Mouse (Mus musculus): ENCODE data around the gene Slc22a14. TPM values are rescaled to one million over a fixed set of nuclear protein-coding genes. Genes with fewer than 3 reads are reported as not detected.
A peak's percentile ranks its signal among the peaks of the same experiment; 100 is the strongest.

The Slc22a14 gene
- polyA plus RNA-seq, 1 experiment from 2014 or later, result not detected

GRCm38 (mm10) chr9:119247996-119248395, 117.4 kb downstream of the Slc22a14 start:
- H3K9me3 ChIP-seq (ENCODE audit: low read length), result no peaks in the 10 kb centered on the region
- no peak overlapping the region for H3K9ac ChIP-seq (replicated peaks; ENCODE audit: low read depth)
- no peaks in the 10 kb centered on the region for H3K4me1 ChIP-seq (ENCODE audit: insufficient read depth, low read depth, low read length)
- H3K4me2 ChIP-seq (replicated peaks; ENCODE audit: low read depth, low read length), result no peak overlapping the region
- no peak for TF ChIP-seq EP300 (IDR thresholded peaks at IDR 0.05)
- DNase-seq (ENCODE audit: low spot score), result peak; percentile 31
- no peak overlapping the region for H3K4me3 ChIP-seq (ENCODE audit: low read depth, low read length)
- no peak overlapping the region for H3K27ac ChIP-seq (ENCODE audit: low read length)
- no peaks in the 10 kb centered on the region for H3K27me3 ChIP-seq (replicated peaks; ENCODE audit: insufficient read depth, low read length)
- WGBS, result 68% methylated on average over 5 of the region's 5 CpGs
- no peak for ATAC-seq
- peaks cover 5% of the 10 kb centered on the region for H3K36me3 ChIP-seq (ENCODE audit: insufficient read depth, low read length)

GRCm38 (mm10) chr9:119246826-119247225, 118.5 kb downstream of the Slc22a14 start:
- no peaks in the 10 kb centered on the region for H3K4me1 ChIP-seq (ENCODE audit: insufficient read depth, low read depth, low read length)
- no peak overlapping the region for H3K9ac ChIP-seq (replicated peaks; ENCODE audit: low read depth)
- no peaks in the 10 kb centered on the region for H3K27me3 ChIP-seq (replicated peaks; ENCODE audit: insufficient read depth, low read length)
- DNase-seq (ENCODE audit: low spot score), result no peak
- no peak for ATAC-seq
- no peak overlapping the region for H3K27ac ChIP-seq (ENCODE audit: low read length)
- WGBS, result 85% methylated on average over 5 of the region's 5 CpGs
- TF ChIP-seq CTCF (IDR thresholded peaks at IDR 0.05), result peak; percentile 38; the same call in 1 of the 2 replicates
- no peak for TF ChIP-seq EP300 (IDR thresholded peaks at IDR 0.05)
- H3K36me3 ChIP-seq (ENCODE audit: insufficient read depth, low read length), result peaks cover 9% of the 10 kb centered on the region
- H3K4me3 ChIP-seq (ENCODE audit: low read depth, low read length), result no peak overlapping the region
- H3K4me2 ChIP-seq (replicated peaks; ENCODE audit: low read depth, low read length), result no peak overlapping the region
- no peaks in the 10 kb centered on the region for H3K9me3 ChIP-seq (ENCODE audit: low read length)

DNA sequence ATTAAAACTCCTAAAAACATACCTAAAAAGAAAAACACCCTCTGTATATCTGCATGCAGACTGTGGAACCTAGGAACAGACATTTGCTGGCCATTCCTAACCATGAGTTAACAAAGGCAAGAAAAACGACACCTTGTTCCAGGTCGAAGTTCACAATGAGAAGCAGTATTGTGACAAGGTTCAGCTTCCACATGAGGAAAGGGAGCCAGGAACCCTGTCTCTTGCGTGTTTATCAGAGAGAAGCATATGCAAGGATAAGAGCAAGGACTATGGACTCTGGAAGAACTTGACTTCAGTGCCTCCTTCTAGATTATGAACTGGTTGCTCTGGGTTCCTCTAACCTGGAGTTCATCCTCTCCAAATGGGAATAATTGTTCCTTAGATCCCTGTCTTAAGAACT, 121.4 kb downstream of the Slc22a14 start:
- ATAC-seq (no peak), DNase-seq (ENCODE audit: low spot score) (no peak)
- Histone ChIP-seq H3K4me2 (replicated peaks; ENCODE audit: low read depth, low read length) (no peak overlapping the region), H3K27me3 (replicated peaks; ENCODE audit: insufficient read depth, low read length) (no peaks in the 10 kb centered on the region), H3K9me3 (ENCODE audit: low read length) (no peaks in the 10 kb centered on the region), H3K27ac (ENCODE audit: low read length) (no peak overlapping the region), H3K36me3 (ENCODE audit: insufficient read depth, low read length) (peaks cover 28% of the 10 kb centered on the region), H3K9ac (replicated peaks; ENCODE audit: low read depth) (no peak overlapping the region), H3K4me3 (ENCODE audit: low read depth, low read length) (no peak overlapping the region), H3K4me1 (ENCODE audit: insufficient read depth, low read depth, low read length) (no peaks in the 10 kb centered on the region)
- WGBS, result 86% methylated on average over 3 of the region's 3 CpGs
- TF ChIP-seq EP300 (IDR thresholded peaks at IDR 0.05) (no peak), CTCF (IDR thresholded peaks at IDR 0.05) (no peak)

DNA sequence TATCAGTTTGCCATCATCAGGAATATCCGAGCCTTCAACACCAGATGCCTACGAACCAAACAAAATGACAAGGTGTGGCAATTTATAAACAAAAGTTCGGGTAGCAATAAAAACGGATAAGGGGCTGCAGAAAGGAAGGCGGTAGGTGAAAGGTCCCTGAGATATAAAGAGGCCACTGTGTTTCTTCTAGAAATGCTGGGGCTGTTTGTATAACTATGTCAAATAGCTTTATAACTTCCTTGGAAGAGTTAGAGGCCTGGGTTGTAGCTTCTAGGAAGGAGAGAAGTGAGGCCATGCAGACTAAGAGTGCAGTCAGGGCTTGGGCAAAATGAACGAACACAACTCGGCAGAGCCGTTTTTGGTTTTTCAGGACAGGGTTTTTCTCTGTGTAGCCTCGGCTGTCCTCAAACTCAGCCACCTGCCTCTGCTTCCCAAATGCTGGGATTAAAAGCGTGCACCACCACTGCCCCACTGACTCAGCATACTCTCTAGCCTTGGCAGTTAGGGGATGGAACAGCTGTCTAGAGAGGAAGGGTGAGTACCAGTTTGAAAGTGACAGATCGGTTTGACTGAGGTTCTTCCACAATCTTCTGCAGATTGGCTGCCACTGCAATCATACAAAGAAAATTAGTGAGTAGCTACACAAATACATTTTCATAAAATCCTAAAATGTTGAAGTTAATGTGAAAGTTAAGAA, 124.0 kb downstream of the Slc22a14 start:
- no peak overlapping the region for H3K4me2 ChIP-seq (replicated peaks; ENCODE audit: low read depth, low read length)
- H3K9ac ChIP-seq (replicated peaks; ENCODE audit: low read depth), result no peak overlapping the region
- ATAC-seq (no peak), DNase-seq (ENCODE audit: low spot score) (no peak)
- no peak overlapping the region for H3K4me3 ChIP-seq (ENCODE audit: low read depth, low read length)
- no peaks in the 10 kb centered on the region for H3K27me3 ChIP-seq (replicated peaks; ENCODE audit: insufficient read depth, low read length)
- WGBS, result 77% methylated on average over 11 of the region's 11 CpGs
- no peak overlapping the region for H3K27ac ChIP-seq (ENCODE audit: low read length)
- TF ChIP-seq EP300 (IDR thresholded peaks at IDR 0.05) (no peak), CTCF (IDR thresholded peaks at IDR 0.05) (no peak)
- no peaks in the 10 kb centered on the region for H3K9me3 ChIP-seq (ENCODE audit: low read length)
- no peaks in the 10 kb centered on the region for H3K4me1 ChIP-seq (ENCODE audit: insufficient read depth, low read depth, low read length)
- H3K36me3 ChIP-seq (ENCODE audit: insufficient read depth, low read length), result peaks cover 28% of the 10 kb centered on the region

DNA sequence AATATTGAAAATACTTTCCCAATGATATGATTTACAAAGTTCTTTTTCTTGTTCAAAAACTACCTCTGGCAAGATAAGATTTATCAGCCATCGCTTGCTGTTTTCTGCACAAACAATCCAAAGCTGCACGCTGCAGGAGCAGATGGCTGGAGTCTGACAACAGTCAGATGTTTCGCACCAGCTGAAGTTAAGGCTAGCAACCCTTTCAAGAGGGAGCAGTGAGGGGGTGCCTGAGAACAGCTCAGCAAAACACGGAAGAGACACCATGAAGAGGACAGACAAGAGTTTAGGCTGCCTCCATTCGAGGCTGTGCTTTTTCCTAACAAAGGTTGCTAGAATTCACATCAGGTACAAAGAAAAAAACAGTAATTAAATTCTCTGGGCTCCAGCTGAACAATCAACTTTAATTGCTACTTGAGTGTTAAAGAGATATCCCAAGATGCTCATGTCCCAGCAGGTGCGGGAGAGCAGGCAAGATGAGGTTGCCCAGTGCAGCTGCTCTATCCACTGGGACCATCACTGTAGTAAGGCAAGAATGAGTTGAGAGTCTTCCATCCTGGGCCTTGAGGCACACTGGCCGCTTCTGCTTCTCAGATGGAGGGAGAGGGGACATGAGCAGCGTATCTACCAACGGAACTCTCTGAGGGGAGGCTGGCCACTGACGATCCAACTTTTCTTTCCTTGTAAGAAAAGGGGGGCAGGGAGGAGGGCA, 124.9 kb downstream of the Slc22a14 start:
- 89% methylated on average over 10 of the region's 10 CpGs for WGBS
- no peak for TF ChIP-seq EP300 (IDR thresholded peaks at IDR 0.05)
- TF ChIP-seq CTCF (IDR thresholded peaks at IDR 0.05), result no peak
- no peak for DNase-seq (ENCODE audit: low spot score)
- H3K4me3 ChIP-seq (ENCODE audit: low read depth, low read length), result no peak overlapping the region
- no peaks in the 10 kb centered on the region for H3K4me1 ChIP-seq (ENCODE audit: insufficient read depth, low read depth, low read length)
- H3K27ac ChIP-seq (ENCODE audit: low read length), result no peak overlapping the region
- H3K9ac ChIP-seq (replicated peaks; ENCODE audit: low read depth), result no peak overlapping the region
- no peaks in the 10 kb centered on the region for H3K9me3 ChIP-seq (ENCODE audit: low read length)
- peaks cover 28% of the 10 kb centered on the region for H3K36me3 ChIP-seq (ENCODE audit: insufficient read depth, low read length)
- H3K27me3 ChIP-seq (replicated peaks; ENCODE audit: insufficient read depth, low read length), result no peaks in the 10 kb centered on the region
- no peak for ATAC-seq
- no peak overlapping the region for H3K4me2 ChIP-seq (replicated peaks; ENCODE audit: low read depth, low read length)

DNA sequence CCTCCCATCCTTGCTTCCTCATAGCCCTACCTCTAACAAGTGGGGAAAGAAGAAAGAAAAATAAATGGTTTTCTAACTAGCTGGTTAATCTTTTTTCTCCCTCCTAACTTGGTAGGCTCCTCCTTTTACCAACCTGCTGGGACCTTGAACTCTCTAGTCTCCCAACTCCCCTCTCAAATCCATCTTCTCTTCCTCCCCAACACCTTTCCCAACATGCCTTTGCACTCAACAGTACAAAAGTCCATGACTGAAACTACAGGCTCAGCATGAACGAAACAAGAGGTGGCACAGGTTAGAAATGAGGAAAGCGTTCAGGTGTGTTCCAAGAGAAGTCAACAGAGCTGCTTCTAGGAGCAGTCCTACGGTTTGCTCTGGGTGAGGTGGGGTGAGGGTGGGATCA, 126.1 kb downstream of the Slc22a14 start:
- Histone ChIP-seq H3K27ac (ENCODE audit: low read length) (no peak overlapping the region), H3K4me3 (ENCODE audit: low read depth, low read length) (no peak overlapping the region), H3K9ac (replicated peaks; ENCODE audit: low read depth) (no peak overlapping the region), H3K9me3 (ENCODE audit: low read length) (no peaks in the 10 kb centered on the region), H3K27me3 (replicated peaks; ENCODE audit: insufficient read depth, low read length) (no peaks in the 10 kb centered on the region), H3K4me2 (replicated peaks; ENCODE audit: low read depth, low read length) (no peak overlapping the region), H3K4me1 (ENCODE audit: insufficient read depth, low read depth, low read length) (no peaks in the 10 kb centered on the region), H3K36me3 (ENCODE audit: insufficient read depth, low read length) (peaks cover 26% of the 10 kb centered on the region)
- ATAC-seq (no peak), DNase-seq (ENCODE audit: low spot score) (no peak)
- TF ChIP-seq EP300 (IDR thresholded peaks at IDR 0.05) (no peak), CTCF (IDR thresholded peaks at IDR 0.05) (no peak)
- 93% methylated on average over 3 of the region's 3 CpGs for WGBS
